Comparison of ENCODE assay signal across 19 mouse cellular contexts in the genomic region with DNA sequence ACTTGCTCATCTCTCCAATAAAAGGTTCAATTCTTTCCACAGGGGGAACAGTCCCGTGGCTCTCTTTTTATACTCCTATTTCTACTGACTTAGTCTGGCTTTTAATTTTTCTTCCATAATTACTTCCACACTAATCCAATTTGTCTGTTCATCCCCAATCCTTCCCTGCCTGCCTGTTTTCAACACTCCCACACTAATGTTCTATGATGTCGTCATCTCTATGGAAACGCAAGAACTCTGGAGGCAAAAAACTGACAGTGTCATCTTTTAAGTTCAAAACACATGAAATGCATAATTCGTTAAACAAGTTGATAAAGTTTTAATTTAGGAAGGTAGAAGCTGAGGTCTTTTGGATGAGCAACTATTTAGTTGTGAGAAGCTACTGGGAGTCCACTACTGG.
"Had no signal": no experiment of that assay in that cellular context is flagged by ENCODE, and none has a peak within 500 bp of the region (broad histone marks: within the 10 kb centered on the region; RNA-seq: fewer than 3 reads in every experiment).

No protein-coding gene starts in this region.

- H3K4me3 ChIP-seq: midbrain, embryonic 10.5 days; midbrain, embryonic 12.5 days; myocyte; neural tube, embryonic 13.5 days; neural tube, embryonic 15.5 days had no signal

- H3K9me3 ChIP-seq: midbrain, embryonic 10.5 days; midbrain, embryonic 12.5 days; neural tube, embryonic 13.5 days; neural tube, embryonic 15.5 days had no signal

- ATAC-seq: midbrain, embryonic 16.5 days had no signal

- H3K9ac ChIP-seq: lung, embryonic 14.5 days; midbrain, embryonic 12.5 days; neural tube, embryonic 13.5 days; neural tube, embryonic 15.5 days had no signal

- DNase-seq: lung, adult 18-20 months; lung, embryonic 14.5 days; lung, postnatal 10 days; lung, postnatal 4 days; midbrain, embryonic 14.5 days; retina, postnatal 1 day; right cerebral cortex, adult 18-20 months; right cerebral cortex, postnatal 25 days; right cerebral cortex, postnatal 4 days; spleen, adult 18-20 months; thymus, adult 2 months; thymus, postnatal 25 days; thymus, postnatal 4 days had no signal

- H3K27ac ChIP-seq: midbrain, embryonic 10.5 days; midbrain, embryonic 12.5 days; neural tube, embryonic 13.5 days; neural tube, embryonic 15.5 days had no signal

- H3K36me3 ChIP-seq: midbrain, embryonic 10.5 days; midbrain, embryonic 12.5 days; neural tube, embryonic 13.5 days; neural tube, embryonic 15.5 days had no signal

- H3K4me2 ChIP-seq: lung, embryonic 14.5 days; midbrain, embryonic 12.5 days; neural tube, embryonic 13.5 days; neural tube, embryonic 15.5 days had no signal

- H3K27me3 ChIP-seq: midbrain, embryonic 12.5 days; neural tube, embryonic 13.5 days; neural tube, embryonic 15.5 days had no signal

- H3K4me1 ChIP-seq: midbrain, embryonic 10.5 days; midbrain, embryonic 12.5 days had no signal
